Mouse (Mus musculus) urinary bladder, postnatal 36 days (tissue): Measurements from ENCODE around the gene Tcerg1l.

ENCODE experiments used
- DNase-seq, 2 experiments: peaks; one replicate each; pipeline ENCODE4 v3.0.0; 2022; ENCODE audit warnings: low spot score in 2 of 2, mixed read lengths in 1 of 2

Gene Tcerg1l

DNA sequence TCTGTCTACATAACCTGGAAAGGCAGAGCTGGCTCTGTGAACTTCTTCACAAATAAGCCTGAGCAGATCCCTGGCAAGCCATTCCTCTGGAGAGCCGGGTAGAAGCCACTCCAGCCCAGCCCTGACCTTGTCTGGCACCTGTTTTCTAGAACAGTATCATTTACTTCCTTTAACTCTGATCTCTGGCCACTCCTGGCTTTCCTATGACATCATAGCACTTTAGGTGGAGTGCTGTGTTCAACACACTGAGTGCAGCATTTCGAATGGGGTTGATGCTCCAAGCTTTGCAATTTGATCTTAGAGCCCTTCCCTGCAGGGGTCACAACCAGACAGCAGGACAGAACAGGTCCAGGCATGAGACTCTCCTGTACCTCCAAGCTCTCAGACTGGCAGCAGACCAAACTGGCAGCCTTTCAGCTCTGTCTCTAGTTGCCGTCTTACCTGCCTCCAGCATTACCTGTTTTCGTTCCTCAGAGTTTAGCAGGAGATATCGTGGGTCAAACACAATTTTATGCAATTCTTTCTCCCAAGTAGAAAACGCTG is 179.9 kb downstream of the Tcerg1l start:
- peak; percentile 18 to 28 for DNase-seq

DNA sequence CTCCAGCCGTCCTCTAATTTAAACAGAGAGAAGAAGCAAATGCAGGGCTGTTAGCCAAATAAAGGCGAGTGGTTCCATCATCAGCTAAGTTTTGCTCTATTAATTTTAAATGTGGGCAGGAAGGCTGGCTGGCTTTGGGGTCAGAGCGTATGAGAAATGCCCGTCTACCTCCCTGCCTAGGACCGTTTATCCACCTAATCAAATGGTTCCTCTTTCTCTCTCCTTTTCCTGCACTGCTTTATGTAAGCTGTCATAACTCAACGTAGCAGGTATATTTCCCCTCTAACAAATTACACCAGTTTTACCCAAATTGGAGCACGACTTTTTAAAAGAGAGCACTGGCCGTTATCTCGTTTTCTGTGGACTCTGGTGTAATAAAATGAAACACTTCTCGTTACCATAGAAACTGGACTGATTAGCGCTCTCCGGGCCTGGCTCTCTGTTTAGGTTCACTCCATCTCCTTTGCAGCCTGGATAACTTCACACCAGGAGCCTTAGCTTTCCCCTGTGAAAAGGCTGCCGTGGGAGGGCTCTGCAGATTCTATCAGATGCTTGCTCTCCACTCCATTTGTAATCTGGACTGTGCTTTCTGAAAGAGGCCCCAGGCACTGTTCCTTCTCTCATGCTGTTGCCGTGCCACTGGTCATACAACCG is 182.2 kb downstream of the Tcerg1l start:
- DNase-seq: no peak

DNA sequence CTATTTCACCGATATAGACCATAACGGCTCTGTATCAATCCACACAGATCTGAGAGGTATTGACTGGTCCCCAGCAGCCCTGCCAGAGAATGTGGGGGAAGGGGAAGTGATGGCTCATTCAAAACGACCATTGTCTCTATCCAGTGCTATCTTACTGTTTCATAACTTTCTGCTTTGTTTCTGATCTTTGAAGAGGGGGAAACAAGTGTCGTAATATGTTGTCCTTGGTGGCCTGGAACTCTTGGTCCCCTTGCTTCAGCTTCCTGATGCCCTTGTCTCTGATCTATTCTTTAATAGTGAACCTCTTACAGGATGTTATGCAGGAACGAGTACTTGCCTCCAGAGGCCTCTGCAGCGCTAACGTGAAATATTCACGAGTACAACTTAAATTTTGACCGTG is 182.8 kb downstream of the Tcerg1l start:
- no peak for DNase-seq

DNA sequence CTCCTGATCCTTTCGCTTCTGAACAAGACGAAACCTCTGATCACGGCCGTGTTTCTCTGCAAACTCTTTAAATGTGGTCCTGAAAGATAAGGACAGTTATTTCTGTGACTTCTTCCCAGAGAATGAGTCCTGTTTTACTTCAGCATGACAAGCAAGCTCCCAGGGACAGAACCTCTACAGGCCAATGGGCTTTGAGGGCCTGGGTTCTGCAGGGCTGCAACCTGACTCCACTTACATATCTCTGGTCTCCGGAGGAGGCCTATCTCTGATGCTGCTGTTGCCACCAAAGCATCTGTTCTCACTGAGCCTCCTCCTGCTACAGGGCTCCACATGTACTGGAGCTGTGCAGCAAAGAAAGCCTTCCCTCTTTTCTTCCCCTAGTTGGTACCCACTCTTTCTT is 187.8 kb downstream of the Tcerg1l start:
- no peak for DNase-seq

DNA sequence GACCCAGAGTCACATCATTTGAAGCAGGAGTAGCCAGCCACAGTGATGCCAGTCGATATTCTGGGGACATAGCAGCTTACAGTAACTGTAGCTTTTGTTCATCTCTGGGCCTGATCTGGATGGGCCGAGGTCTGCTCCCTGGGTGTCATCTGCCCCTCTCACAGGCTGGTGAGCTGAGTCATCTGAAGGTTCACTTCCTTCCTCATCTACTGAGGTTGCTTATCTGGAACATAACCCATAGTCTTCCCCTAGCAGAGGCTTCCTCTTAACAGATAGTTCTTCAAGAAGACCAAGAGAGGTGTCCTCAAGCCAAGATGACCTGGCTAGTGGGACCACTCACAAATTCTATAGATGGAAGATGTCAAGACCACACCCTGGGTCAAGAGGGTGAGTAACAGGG is 192.4 kb downstream of the Tcerg1l start:
- no peak for DNase-seq

DNA sequence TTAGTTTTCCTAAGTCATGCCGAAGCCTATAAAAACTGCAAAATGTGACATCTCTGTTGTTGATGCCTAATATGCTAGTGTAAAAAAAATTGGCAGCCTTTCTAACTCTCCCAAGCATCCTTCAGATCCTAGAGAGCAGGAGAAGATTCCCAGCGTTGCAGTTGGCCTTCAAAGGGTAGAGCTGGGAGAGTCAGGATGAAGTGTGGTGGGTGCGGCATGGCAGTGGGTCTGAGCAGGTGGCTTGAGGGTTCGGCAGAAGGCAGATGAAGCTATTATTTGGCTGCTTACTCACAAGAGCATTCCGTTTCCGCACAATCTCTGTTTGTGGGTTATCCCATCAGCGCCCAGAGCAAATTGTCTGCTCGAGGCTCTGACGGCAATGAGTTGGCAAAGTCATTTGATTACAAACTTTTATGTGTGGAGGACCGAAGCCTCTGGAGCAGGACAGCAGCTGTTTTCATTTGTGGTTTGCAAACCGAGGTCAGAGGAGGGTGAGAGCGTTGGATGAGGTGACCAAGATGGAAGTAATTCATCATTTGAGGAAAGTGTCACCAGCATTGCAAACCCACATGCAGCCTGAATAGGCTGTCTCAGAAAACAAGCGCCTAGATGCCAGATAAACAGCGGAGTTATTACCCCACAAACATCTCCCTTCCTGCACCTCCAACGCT is 195.2 kb downstream of the Tcerg1l start:
- no peak for DNase-seq

DNA sequence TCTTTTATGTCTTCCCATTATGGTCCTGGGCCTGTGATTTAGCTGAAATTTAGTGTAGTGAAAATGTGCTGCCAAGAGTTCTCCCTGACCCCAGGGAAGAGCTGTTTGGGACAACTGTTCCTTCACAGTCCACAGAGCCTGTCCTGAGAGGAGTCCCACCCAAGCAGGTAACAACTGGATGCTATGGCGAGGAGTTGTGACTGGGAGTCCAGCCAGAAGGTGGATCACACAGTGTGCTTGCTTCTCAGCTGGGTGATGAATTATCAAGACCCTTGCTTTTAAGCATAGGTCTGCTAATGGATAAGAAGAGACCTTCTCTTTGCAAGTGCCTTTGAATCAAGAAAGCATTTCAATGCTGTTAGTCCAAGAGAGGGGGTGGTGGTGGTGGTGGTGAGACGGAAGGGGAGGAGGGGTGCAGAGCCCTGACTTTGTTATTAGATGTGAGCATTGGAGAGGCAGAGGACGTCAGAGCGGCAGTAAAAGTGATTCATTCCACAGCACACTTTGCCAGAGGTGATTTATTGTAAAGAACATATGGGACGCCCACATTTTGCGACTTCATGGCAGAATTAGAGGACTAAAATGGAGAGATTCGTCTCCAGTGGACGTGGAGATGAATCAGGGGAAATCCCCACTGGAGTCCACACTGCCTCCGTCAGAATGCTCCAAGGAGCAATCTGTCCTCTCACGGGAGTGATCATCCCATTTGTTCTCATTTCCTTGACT is 198.0 kb downstream of the Tcerg1l start:
- no peak for DNase-seq

DNA sequence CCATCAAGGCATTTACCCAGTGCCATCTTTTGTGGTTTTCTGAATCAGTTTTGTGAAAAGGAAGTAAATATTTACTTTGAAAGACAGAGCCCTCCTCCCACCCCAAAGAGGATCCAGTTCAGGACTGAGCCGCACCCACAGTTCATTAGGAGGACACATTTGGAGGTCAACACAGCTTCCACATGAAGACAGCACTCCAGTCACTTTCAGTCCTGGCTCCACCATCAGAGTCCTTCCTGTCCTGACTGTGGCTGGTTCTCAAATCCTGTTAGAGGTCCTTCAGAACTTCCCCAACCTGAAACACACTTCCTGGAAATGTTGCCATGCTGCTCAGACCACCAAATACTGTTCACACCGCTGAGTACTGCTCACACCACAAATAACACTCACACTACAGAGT is 201.4 kb downstream of the Tcerg1l start:
- DNase-seq: no peak

DNA sequence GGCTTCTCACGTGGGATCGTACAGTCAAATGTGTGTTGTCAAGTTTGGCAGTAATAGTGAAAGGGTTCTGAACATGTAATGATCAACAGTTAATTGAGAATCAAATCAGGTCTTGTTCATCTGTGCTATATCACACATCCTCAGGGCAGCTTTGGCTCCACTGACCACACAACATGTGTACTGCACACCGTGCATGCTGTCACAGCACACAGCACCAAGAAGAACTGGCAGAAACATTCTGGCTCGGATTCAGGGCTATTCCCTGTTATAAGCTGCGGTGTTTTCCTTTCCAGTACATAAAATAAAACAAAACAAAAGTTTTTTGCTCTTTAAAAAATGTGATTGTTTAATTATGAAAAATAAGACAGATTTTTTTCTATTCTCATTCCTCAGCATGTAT is 213.3 kb downstream of the Tcerg1l start:
- no peak for DNase-seq

DNA sequence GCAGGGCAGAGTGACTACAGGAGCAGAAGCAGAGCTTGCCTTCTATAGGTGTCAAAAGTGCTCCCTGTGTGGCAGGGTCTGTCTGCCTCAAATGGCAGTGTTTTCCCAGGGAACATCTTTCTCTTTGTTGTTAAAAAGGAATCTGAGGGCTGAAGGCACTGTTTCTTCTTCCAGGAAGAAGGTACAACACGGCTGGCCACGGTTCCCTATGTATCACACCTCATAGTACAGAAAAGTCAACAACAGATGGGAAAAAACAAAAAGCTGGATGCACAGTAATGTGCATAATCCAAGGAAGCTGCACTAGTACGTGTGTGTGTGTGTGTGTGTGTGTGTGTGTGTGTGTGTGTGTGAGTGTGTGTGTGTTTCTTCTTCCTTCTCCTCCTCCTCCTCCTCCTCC is 215.3 kb downstream of the Tcerg1l start:
- DNase-seq: no peak

DNA sequence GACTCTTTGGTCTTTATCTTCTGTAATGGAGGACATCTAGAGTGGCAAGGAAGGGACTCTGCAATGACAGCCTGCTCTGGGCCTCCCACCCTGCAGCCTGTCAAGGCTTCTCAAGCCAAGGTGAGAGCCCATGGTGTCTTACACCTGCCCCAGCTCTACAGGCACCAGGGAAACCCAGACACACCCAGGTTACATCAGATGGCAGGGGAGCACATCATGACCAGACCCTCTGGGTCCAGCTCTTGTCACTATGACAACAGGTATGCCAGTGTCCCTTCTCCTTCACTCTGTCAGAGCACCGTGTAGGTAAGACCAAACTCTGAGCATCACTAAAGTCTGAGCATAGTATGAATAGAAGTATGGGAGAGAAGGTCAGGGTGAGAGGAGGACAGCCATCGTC is 218.9 kb downstream of the Tcerg1l start:
- no peak for DNase-seq

DNA sequence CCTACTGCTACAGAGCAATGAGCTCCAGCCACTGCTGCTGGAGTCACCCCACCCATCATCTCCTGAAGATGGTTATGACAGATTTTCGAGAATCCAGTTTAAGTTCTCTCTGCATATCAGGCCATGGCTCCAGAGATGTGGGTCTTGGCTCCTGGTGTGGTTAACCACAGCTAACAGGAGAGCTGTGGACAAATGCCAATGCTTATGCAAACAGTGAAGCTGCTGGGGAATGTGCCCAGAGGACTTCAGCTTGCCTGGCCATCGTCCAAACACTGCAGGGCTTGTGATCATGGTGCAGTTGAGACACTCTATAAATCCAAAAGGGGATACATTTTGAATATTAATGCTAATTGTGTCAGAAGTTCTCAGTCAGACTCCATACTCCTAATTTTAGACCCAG is 221.5 kb downstream of the Tcerg1l start:
- peak in 1 of 2 experiments; percentile 50 for DNase-seq

DNA sequence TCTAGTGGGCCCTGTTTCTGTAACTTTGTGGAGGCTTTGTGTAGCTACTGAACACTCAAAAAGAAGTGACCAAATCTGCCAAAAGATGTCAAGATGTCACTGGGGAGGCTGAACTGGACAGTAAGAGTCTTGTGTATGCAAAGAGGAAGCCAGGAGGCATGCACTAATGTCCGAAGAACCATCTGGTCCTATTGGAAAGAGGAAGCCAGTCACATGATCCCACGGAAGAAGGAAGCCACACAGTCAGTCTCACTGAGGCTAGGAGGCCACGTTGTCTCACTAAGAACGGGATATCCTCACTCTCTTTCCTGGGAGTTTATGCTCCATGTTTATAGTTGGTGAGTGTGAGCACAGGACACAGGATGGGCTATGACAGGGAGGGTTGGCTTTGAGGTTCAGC is 227.1 kb downstream of the Tcerg1l start:
- no peak for DNase-seq
